Comparison of ENCODE assay signal across 12 mouse cellular contexts in genomic region chr16:35004356-35004755, GRCm38 (mm10).
"Had no signal": no experiment of that assay in that cellular context is flagged by ENCODE, and none has a peak within 500 bp of the region (broad histone marks: within the 10 kb centered on the region; RNA-seq: fewer than 3 reads in every experiment).

No protein-coding gene starts in this region.

- ATAC-seq: midbrain, embryonic 16.5 days had no signal

- H3K4me3 ChIP-seq: layer of hippocampus, adult 2 months; limb, embryonic 13.5 days; midbrain, embryonic 12.5 days; neural tube, embryonic 13.5 days; stomach, embryonic 15.5 days had no signal

- H3K36me3 ChIP-seq: limb, embryonic 13.5 days; midbrain, embryonic 12.5 days; neural tube, embryonic 13.5 days; stomach, embryonic 15.5 days had no signal

- H3K4me2 ChIP-seq: limb, embryonic 13.5 days; midbrain, embryonic 12.5 days; neural tube, embryonic 13.5 days; stomach, embryonic 15.5 days had no signal

- DNase-seq: left cerebral cortex, postnatal 4 days; lung, adult 18-20 months; retina, postnatal 1 day; thymus, adult 2 months; thymus, postnatal 25 days had no signal

- H3K9ac ChIP-seq: limb, embryonic 13.5 days; midbrain, embryonic 12.5 days; neural tube, embryonic 13.5 days; stomach, embryonic 15.5 days had no signal

- H3K27ac ChIP-seq: kidney, postnatal 0 days; layer of hippocampus, adult 2 months; limb, embryonic 13.5 days; midbrain, embryonic 12.5 days; neural tube, embryonic 13.5 days; stomach, embryonic 15.5 days had no signal

- H3K9me3 ChIP-seq: limb, embryonic 13.5 days; midbrain, embryonic 12.5 days; neural tube, embryonic 13.5 days; stomach, embryonic 15.5 days had no signal

- H3K27me3 ChIP-seq: stomach, embryonic 15.5 days had no signal
